Mouse (Mus musculus) T-cell, adult 66 days (primary cell): ENCODE data around the gene Smim22. TPM values are rescaled to one million over a fixed set of nuclear protein-coding genes. Genes with fewer than 3 reads are reported as not detected.

Source experiments
- total RNA-seq, 2 experiments: library from RNA; stranded (reverse); gene quantifications; 3 replicates in 1 of 2; 4 replicates in 1 of 2; pipeline ENCODE4 v1.2.4; 2023

The Smim22 gene
- total RNA-seq = not detected

DNA sequence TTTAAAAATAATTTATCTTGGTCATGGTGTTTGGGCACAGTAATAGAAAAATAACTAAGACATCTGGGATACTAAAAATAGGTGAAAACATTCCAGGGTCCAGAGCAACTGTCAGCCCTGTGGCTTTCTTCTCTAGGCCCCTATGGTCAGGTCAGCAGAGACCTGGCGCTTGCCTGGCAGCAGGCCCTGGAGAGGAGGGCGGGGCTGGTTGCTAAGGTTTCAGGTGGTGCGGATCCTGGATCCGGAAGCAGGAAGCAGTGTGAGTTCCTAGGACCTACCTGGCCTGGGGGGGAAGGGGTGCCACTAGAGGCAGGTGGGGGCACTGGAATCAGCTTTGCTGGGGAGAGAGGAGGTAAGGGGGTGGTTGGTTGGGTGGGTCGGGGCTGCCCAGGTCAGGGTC lies at the start of gene Smim22:
Gene Smim22, plus strand, starts transcription at position 222 of the 400 bp plus-strand sequence.

DNA sequence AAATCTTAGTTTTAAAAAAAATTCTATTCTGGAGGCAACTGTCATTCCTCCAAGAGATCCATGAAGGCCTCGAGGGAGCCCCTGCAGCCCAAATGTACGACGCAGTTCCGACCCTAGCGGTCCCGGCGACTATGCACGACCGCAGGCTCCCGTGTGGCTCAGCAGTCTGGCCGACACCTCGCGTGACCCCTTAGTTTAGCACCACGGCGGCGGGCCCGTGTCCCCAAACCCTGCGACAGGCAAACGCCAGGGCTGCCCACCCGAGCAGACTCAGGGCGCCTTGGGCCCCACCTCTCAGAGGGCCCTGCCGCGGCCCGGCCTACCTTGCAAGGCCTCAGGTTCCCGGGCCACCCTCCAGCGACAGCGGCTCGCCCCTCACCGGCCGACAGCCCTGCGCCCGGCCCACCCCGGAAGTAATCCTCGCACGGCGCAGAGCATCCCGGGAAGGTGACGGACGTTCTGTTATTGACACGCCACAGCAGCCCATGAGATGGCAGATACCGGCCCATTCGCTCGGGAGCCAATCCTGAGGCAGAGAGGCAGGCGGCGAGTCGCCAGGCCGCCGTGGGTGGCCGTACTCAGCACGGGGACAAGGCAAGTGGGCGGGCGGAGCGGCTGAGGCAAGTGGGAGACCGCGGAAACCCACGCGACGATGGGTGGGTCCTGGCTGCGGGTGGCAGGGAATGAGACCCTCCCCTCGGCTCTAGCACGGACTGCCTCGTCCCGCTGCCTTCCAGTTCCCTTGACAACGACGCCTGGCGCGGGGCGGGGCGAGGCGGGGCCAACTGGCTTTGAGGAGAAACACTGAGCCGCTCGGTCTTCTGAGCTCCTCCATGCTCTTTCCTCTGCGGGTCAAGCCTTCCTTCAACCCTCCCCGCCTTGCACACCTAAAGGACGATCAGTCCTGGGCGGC lies 43.0 kb upstream of the Smim22 start, which contains the start of gene Anks3:
Gene Anks3, minus strand, starts transcription at position 409 of the 913 bp plus-strand sequence.

DNA sequence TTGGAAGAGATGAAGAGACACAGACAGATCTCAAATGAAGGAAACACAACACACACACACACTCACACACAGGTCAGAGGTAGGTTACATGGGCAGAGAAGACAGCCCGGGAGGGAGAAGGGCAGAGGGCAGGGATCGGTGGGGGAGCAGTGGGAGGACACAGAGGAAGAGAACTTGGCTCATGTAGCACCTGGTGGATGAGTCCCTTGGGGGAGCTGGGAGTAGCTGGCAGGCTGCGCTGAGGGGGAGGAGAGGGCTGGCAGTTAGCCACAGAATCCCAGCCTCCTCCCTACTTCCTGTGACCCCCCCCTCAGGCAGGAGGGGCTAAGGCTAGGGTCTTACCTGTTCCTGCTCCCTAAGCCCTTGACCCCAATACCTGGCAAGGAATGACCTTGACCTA lies 9.5 kb upstream of the Smim22 start, which contains the start of gene Sept12:
Gene Sept12, minus strand, starts transcription at position 300 of the 400 bp plus-strand sequence.

DNA sequence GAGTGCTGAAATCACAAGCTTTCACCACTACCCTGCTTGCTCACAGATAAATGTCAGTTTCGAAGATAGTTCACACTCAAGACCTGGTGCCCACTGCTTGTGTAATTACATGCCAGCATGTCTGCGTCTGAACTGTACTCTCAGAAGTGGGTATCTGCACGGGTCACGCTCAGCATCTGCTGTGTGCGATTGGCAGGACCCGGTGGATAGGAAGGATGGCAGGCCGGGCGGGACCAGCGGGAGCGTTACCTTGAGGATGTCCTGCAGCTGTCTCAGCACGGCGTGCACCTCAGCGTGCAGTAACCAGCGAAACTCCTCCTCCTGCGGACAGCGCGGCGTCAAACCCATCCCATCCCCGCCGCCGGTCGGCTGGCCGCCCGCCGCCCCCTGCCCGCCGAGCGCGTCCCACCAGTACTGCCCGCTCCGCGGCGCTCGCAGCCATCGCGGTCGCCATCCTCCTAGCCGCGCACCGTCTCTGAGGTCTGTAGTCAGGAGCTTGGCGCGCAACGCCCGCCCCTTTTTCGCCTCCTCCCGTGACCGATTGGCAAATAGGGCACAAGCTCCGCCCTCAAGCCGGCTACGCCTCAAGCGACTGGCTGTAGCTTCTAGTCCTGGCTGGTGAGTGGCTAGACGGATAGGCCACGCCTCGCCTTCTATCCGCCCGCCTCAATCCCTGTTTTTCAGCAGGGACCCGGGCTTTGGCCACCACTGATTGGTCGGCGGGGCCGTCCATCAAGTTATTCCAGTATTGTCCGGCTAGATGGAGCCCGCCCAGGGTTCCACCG lies 6.2 kb downstream of the Smim22 start, which contains the start of gene Rogdi:
Gene Rogdi, minus strand, starts transcription at position 500 of the 785 bp plus-strand sequence.

DNA sequence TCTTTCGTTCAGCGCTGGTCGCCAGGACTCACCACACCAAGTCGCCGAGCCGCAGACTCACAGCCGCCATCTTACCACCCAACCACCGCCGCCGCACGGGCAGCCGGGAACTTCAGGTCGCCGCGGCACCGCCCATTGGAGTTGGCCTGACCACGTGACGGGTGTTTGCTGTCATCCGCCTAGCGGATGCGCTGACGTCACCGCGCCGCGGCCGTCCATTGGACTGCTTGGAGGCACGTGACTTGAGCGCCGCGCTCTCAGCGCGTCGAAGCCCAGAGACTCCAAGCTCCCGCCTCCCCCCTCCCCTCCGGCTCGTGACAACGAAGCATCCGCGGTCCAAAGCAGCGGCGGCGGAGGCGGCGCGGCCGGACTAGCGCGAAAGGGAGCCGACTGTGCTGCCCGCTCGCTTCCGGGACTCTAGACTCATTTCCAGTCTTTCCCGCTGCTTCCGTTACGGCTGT lies 42.7 kb downstream of the Smim22 start, which contains the start of the genes Glyr1 and Ubn1:
Gene Glyr1, minus strand, starts transcription at position 90 of the 461 bp plus-strand sequence.
Gene Ubn1, plus strand, starts transcription at position 284 of the 461 bp plus-strand sequence.

Other genes starting within 250 kb of the Smim22 start
- gene Cdip1, start 217.0 kb upstream of the Smim22 start, total RNA-seq = 10 to 100 TPM; 43.9 to 46.7 TPM
- gene 4930562C15Rik, start 171.9 kb upstream of the Smim22 start, total RNA-seq = not detected
- gene Ubald1, start 127.0 kb upstream of the Smim22 start, total RNA-seq = 100 to 1,000 TPM; 139 to 150 TPM
- gene Mgrn1, start 121.0 kb upstream of the Smim22 start, total RNA-seq = 10 to 100 TPM; 62.5 to 70.5 TPM
- gene Nudt16l1, start 68.5 kb upstream of the Smim22 start, total RNA-seq = 10 to 100 TPM; 55.9 to 61.6 TPM
- gene Anks3, start 43.1 kb upstream of the Smim22 start, total RNA-seq = 10 to 100 TPM; 62.4 to 77.5 TPM
- not detected for gene Sept12, start 9.4 kb upstream of the Smim22 start, total RNA-seq
- gene Rogdi, start 6.3 kb downstream of the Smim22 start, total RNA-seq = 10 to 100 TPM; 11.3 to 17.4 TPM
- gene Glyr1, start 42.6 kb downstream of the Smim22 start, total RNA-seq = 100 to 1,000 TPM; 113 to 114 TPM
- gene Ubn1, start 42.8 kb downstream of the Smim22 start, total RNA-seq = 100 to 1,000 TPM in 1 of 2 experiments, 10 to 100 TPM in 1; 98.8 to 105 TPM
- not detected for gene Ppl, start 125.1 kb downstream of the Smim22 start, total RNA-seq
- not detected for gene Sec14l5, start 139.8 kb downstream of the Smim22 start, total RNA-seq
- 10 to 100 TPM; 30.5 to 33.1 TPM for gene Nagpa, start 196.7 kb downstream of the Smim22 start, total RNA-seq
- not detected for gene AU021092, start 215.0 kb downstream of the Smim22 start, total RNA-seq
- gene Alg1, start 226.3 kb downstream of the Smim22 start, total RNA-seq = 10 to 100 TPM; 39.3 to 43.1 TPM
- 10 to 100 TPM; 24.6 to 26.8 TPM for gene Eef2kmt, start 248.7 kb downstream of the Smim22 start, total RNA-seq